Mouse (Mus musculus): ENCODE measurements around the gene Slc44a1. TPM values are rescaled to one million over a fixed set of nuclear protein-coding genes. Genes with fewer than 3 reads are reported as not detected.
A peak's percentile ranks its signal among the peaks of the same experiment; 100 is the strongest.

Gene Slc44a1
- polyA plus RNA-seq, 1 experiment from 2014 or later = 37.3 TPM

- H3K9me3 ChIP-seq = no peaks in the 10 kb centered on the region
- ATAC-seq (ENCODE audit: insufficient number of reproducible peaks, insufficient read depth, low FRiP score, low TSS enrichment, low read depth) = no peak
- WGBS = 77% methylated on average over 5 of the region's 5 CpGs
- no peak overlapping the region for H3K4me2 ChIP-seq
- peaks cover 4% of the 10 kb centered on the region; the same call in 1 of the 2 replicates for H3K4me1 ChIP-seq
- no peak overlapping the region for H3K27ac ChIP-seq
- H3K4me3 ChIP-seq = no peak overlapping the region
- H3K36me3 ChIP-seq = no peaks in the 10 kb centered on the region
- H3K27me3 ChIP-seq = no peaks in the 10 kb centered on the region
- H3K9ac ChIP-seq = no peak overlapping the region
Observed at GRCm38 (mm10) chr4:53621490-53621889, 181.3 kb downstream of the Slc44a1 start.

GRCm38 (mm10) chr4:53623711-53624110 lies 183.5 kb downstream of the Slc44a1 start:
- H3K36me3 ChIP-seq = no peaks in the 10 kb centered on the region
- H3K4me1 ChIP-seq = peaks cover 4% of the 10 kb centered on the region; the same call in 1 of the 2 replicates
- H3K4me2 ChIP-seq = no peak overlapping the region
- no peak for ATAC-seq (ENCODE audit: insufficient number of reproducible peaks, insufficient read depth, low FRiP score, low TSS enrichment, low read depth)
- H3K27ac ChIP-seq = no peak overlapping the region
- 82% methylated on average over 1 of the region's 1 CpGs for WGBS
- H3K4me3 ChIP-seq = no peak overlapping the region
- no peaks in the 10 kb centered on the region for H3K27me3 ChIP-seq
- H3K9me3 ChIP-seq = no peaks in the 10 kb centered on the region
- no peak overlapping the region for H3K9ac ChIP-seq

- no peak overlapping the region for H3K9ac ChIP-seq
- no peak overlapping the region for H3K4me3 ChIP-seq
- peaks cover 4% of the 10 kb centered on the region; the same call in 1 of the 2 replicates for H3K4me1 ChIP-seq
- no peaks in the 10 kb centered on the region for H3K36me3 ChIP-seq
- 55% methylated on average over 4 of the region's 4 CpGs for WGBS
- no peak for ATAC-seq (ENCODE audit: insufficient number of reproducible peaks, insufficient read depth, low FRiP score, low TSS enrichment, low read depth)
- H3K9me3 ChIP-seq = no peaks in the 10 kb centered on the region
- H3K27me3 ChIP-seq = no peaks in the 10 kb centered on the region
- H3K4me2 ChIP-seq = no peak overlapping the region
- H3K27ac ChIP-seq = no peak overlapping the region
Observed at GRCm38 (mm10) chr4:53624816-53625215, 184.6 kb downstream of the Slc44a1 start.

- Histone ChIP-seq H3K36me3 (no peaks in the 10 kb centered on the region), H3K9me3 (no peaks in the 10 kb centered on the region), H3K27me3 (no peaks in the 10 kb centered on the region), H3K4me1 (peaks cover 4% of the 10 kb centered on the region; the same call in 1 of the 2 replicates), H3K27ac (no peak overlapping the region), H3K4me2 (no peak overlapping the region), H3K4me3 (no peak overlapping the region), H3K9ac (no peak overlapping the region)
- WGBS = 82% methylated on average over 3 of the region's 3 CpGs
- ATAC-seq (ENCODE audit: insufficient number of reproducible peaks, insufficient read depth, low FRiP score, low TSS enrichment, low read depth) = no peak
Observed at GRCm38 (mm10) chr4:53625263-53625662, 185.1 kb downstream of the Slc44a1 start.

- Histone ChIP-seq H3K9ac (no peak overlapping the region), H3K4me2 (no peak overlapping the region), H3K9me3 (no peaks in the 10 kb centered on the region), H3K4me3 (no peak overlapping the region), H3K36me3 (no peaks in the 10 kb centered on the region), H3K4me1 (peaks cover 13% of the 10 kb centered on the region; the same call in 1 of the 2 replicates), H3K27ac (no peak overlapping the region), H3K27me3 (no peaks in the 10 kb centered on the region)
- WGBS = 45% methylated on average over 4 of the region's 4 CpGs
- no peak for ATAC-seq (ENCODE audit: insufficient number of reproducible peaks, insufficient read depth, low FRiP score, low TSS enrichment, low read depth)
Observed at GRCm38 (mm10) chr4:53628924-53629323, 188.7 kb downstream of the Slc44a1 start.

GRCm38 (mm10) chr4:53630963-53631315 lies 190.7 kb downstream of the Slc44a1 start:
- Histone ChIP-seq H3K4me2 (peak overlapping the region; percentile 76), H3K27me3 (no peaks in the 10 kb centered on the region), H3K9me3 (no peaks in the 10 kb centered on the region), H3K9ac (peak overlapping the region; percentile 88), H3K4me1 (0 out of 2 replicates have a peak, but pooled peaks cover 9% of the 10 kb centered on the region), H3K4me3 (peak overlapping the region; percentile 83), H3K27ac (peak overlapping the region; percentile 11; the same call in 1 of the 2 replicates), H3K36me3 (no peaks in the 10 kb centered on the region)
- 6% methylated on average over 12 of the region's 12 CpGs for WGBS
- no peak for ATAC-seq (ENCODE audit: insufficient number of reproducible peaks, insufficient read depth, low FRiP score, low TSS enrichment, low read depth)

GRCm38 (mm10) chr4:53631316-53632010 lies 191.2 kb downstream of the Slc44a1 start, which contains the start of gene Fsd1l:
Gene Fsd1l, plus strand, starts transcription at chr4:53631471.
- no peaks in the 10 kb centered on the region for H3K36me3 ChIP-seq
- peak within 1 kb of the TSS; percentile 76 for H3K4me2 ChIP-seq
- 0 out of 2 replicates have a peak, but pooled peaks cover 9% of the 10 kb centered on the region for H3K4me1 ChIP-seq
- peak within 1 kb of the TSS; percentile 83 for H3K4me3 ChIP-seq
- peak within 1 kb of the TSS; percentile 88 for H3K9ac ChIP-seq
- H3K27ac ChIP-seq = peak within 1 kb of the TSS; percentile 64
- peak; percentile 74 for ATAC-seq (ENCODE audit: insufficient number of reproducible peaks, insufficient read depth, low FRiP score, low TSS enrichment, low read depth)
- under 1% methylated on average over 71 of the region's 88 CpGs for WGBS
- H3K9me3 ChIP-seq = no peaks in the 10 kb centered on the region
- no peaks in the 10 kb centered on the region for H3K27me3 ChIP-seq

GRCm38 (mm10) chr4:53632011-53632349 lies 191.8 kb downstream of the Slc44a1 start:
- Histone ChIP-seq H3K4me1 (0 out of 2 replicates have a peak, but pooled peaks cover 9% of the 10 kb centered on the region), H3K9me3 (no peaks in the 10 kb centered on the region), H3K27ac (peak overlapping the region; percentile 64; the same call in 1 of the 2 replicates), H3K4me2 (peak overlapping the region; percentile 76), H3K9ac (peak overlapping the region; percentile 88), H3K27me3 (no peaks in the 10 kb centered on the region), H3K36me3 (peaks cover 3% of the 10 kb centered on the region; the same call in 1 of the 2 replicates), H3K4me3 (peak overlapping the region; percentile 83)
- WGBS = 1% methylated on average over 5 of the region's 5 CpGs
- ATAC-seq (ENCODE audit: insufficient number of reproducible peaks, insufficient read depth, low FRiP score, low TSS enrichment, low read depth) = no peak

- Histone ChIP-seq H3K4me3 (no peak overlapping the region), H3K4me1 (0 out of 2 replicates have a peak, but pooled peaks cover 9% of the 10 kb centered on the region), H3K27ac (no peak overlapping the region), H3K9ac (no peak overlapping the region), H3K4me2 (no peak overlapping the region), H3K9me3 (no peaks in the 10 kb centered on the region), H3K36me3 (peaks cover 7% of the 10 kb centered on the region; the same call in 1 of the 2 replicates), H3K27me3 (no peaks in the 10 kb centered on the region)
- no peak for ATAC-seq (ENCODE audit: insufficient number of reproducible peaks, insufficient read depth, low FRiP score, low TSS enrichment, low read depth)
- WGBS = 86% methylated on average over 3 of the region's 3 CpGs
Observed at GRCm38 (mm10) chr4:53635336-53635735, 195.1 kb downstream of the Slc44a1 start.

GRCm38 (mm10) chr4:53637269-53637909 lies 197.2 kb downstream of the Slc44a1 start:
- no peak overlapping the region for H3K9ac ChIP-seq
- no peak overlapping the region for H3K4me3 ChIP-seq
- 0 out of 2 replicates have a peak, but pooled peaks cover 5% of the 10 kb centered on the region for H3K4me1 ChIP-seq
- 71% methylated on average over 7 of the region's 7 CpGs for WGBS
- H3K36me3 ChIP-seq = peaks cover 16% of the 10 kb centered on the region
- H3K27me3 ChIP-seq = no peaks in the 10 kb centered on the region
- no peak for ATAC-seq (ENCODE audit: insufficient number of reproducible peaks, insufficient read depth, low FRiP score, low TSS enrichment, low read depth)
- no peak overlapping the region for H3K4me2 ChIP-seq
- 0 out of 2 replicates have a peak overlapping the region, but pooled peaks have one; percentile 16 for H3K27ac ChIP-seq
- H3K9me3 ChIP-seq = peaks cover 9% of the 10 kb centered on the region; the same call in 1 of the 2 replicates

- no peaks in the 10 kb centered on the region for H3K4me1 ChIP-seq
- no peak overlapping the region for H3K4me3 ChIP-seq
- H3K9me3 ChIP-seq = peaks cover 9% of the 10 kb centered on the region; the same call in 1 of the 2 replicates
- H3K9ac ChIP-seq = no peak overlapping the region
- H3K36me3 ChIP-seq = peaks cover 16% of the 10 kb centered on the region
- no peak overlapping the region for H3K27ac ChIP-seq
- 88% methylated on average over 7 of the region's 7 CpGs for WGBS
- no peak for ATAC-seq (ENCODE audit: insufficient number of reproducible peaks, insufficient read depth, low FRiP score, low TSS enrichment, low read depth)
- H3K27me3 ChIP-seq = no peaks in the 10 kb centered on the region
- H3K4me2 ChIP-seq = no peak overlapping the region
Observed at GRCm38 (mm10) chr4:53638549-53639123, 198.4 kb downstream of the Slc44a1 start.
